Mouse (Mus musculus): ENCODE measurements around the gene Olfr518. TPM values are rescaled to one million over a fixed set of nuclear protein-coding genes. Genes with fewer than 3 reads are reported as not detected.

The Olfr518 gene
- not detected in 2 replicates for polyA plus RNA-seq (2015; fragmentation: Nextera tagmentation; extraction: Ambion mirVana)

- no peaks in the 10 kb centered on the region for H3K9me3 ChIP-seq
- H3K9ac ChIP-seq: no peak within 1 kb of the TSS
- no peaks in the 10 kb centered on the region for H3K36me3 ChIP-seq
- H3K27me3 ChIP-seq (replicated peaks): no peaks in the 10 kb centered on the region
- H3K4me3 ChIP-seq (replicated peaks): no peak within 1 kb of the TSS
- ATAC-seq: no peak
- H3K4me1 ChIP-seq (replicated peaks): no peaks in the 10 kb centered on the region
- H3K27ac ChIP-seq: no peak within 1 kb of the TSS
- WGBS: 76% methylated on average over 4 of the region's 4 CpGs
- no peak within 1 kb of the TSS for H3K4me2 ChIP-seq (replicated peaks)
These were observed at the start of gene Olfr518 for GRCm38 (mm10) chr7:108884906-108885305. Gene Olfr518, minus strand, starts transcription at chr7:108885006.

DNA sequence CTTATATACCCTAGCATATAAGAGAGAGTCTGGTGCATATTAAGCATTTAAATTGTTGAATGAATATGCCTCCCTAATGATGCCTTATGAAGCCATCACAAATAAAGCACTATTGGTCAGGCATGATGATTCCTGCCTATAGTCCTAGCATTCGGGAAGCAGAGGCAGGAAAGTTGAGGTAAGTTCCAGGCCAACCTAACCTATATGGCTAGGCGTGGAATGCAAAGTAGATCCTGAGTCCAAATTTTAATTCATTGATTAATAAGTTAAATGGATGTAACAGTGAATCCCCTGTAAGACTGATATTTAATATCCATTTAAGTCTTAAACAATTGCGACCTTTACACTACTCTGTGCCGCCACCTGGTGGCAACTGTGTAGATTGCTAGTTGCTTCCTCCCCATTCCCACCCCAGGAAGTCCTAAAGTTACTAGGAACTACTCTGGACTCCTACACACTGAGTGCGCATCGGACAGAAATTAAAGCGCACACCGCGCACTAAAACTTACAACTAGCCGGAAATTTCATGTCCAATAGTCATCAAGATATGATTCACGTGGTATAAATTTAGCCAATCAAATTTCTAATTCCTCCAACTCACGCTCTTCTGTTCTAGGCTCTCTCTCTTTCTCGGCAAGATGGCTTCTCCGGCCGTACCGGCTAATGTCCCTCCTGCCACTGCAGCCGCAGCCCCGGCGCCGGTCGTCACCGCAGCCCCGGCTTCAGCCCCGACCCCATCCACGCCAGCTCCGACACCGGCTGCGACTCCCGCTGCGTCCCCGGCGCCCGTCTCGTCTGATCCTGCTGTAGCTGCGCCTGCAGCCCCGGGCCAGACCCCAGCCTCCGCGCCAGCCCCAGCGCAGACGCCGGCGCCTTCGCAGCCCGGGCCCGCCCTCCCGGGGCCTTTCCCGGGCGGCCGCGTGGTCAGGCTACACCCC is 49.3 kb upstream of the Olfr518 start, which contains the start of gene Eif3f:
Gene Eif3f (plus strand): TSS at position 624 of the 938 bp plus-strand sequence.
- peak within 1 kb of the TSS; percentile 100 for H3K4me3 ChIP-seq (replicated peaks)
- peak within 1 kb of the TSS; percentile 97 for H3K9ac ChIP-seq
- peak; percentile 99 for ATAC-seq
- H3K36me3 ChIP-seq: peaks cover 16% of the 10 kb centered on the region
- H3K27ac ChIP-seq: peak within 1 kb of the TSS; percentile 79
- no peaks in the 10 kb centered on the region for H3K9me3 ChIP-seq
- peak within 1 kb of the TSS; percentile 74 for H3K4me2 ChIP-seq (replicated peaks)
- WGBS: 2% methylated on average over 50 of the region's 50 CpGs
- peaks cover 8% of the 10 kb centered on the region for H3K4me1 ChIP-seq (replicated peaks)
- H3K27me3 ChIP-seq (replicated peaks): no peaks in the 10 kb centered on the region

- no peaks in the 10 kb centered on the region for H3K27me3 ChIP-seq (replicated peaks)
- H3K4me3 ChIP-seq (replicated peaks): no peak within 1 kb of the TSS
- no peaks in the 10 kb centered on the region for H3K9me3 ChIP-seq
- H3K27ac ChIP-seq: no peak within 1 kb of the TSS
- H3K9ac ChIP-seq: no peak within 1 kb of the TSS
- no peak for ATAC-seq
- H3K4me2 ChIP-seq (replicated peaks): no peak within 1 kb of the TSS
- no peaks in the 10 kb centered on the region for H3K4me1 ChIP-seq (replicated peaks)
- 69% methylated on average over 6 of the region's 6 CpGs for WGBS
- no peaks in the 10 kb centered on the region for H3K36me3 ChIP-seq
These were observed 45.1 kb upstream of the Olfr518 start, which contains the start of gene Nlrp10 for GRCm38 (mm10) chr7:108929726-108930393. Gene Nlrp10, minus strand, starts transcription at chr7:108930178.

- 72% methylated on average over 11 of the region's 11 CpGs for WGBS
- Histone ChIP-seq H3K27me3 (replicated peaks) (no peaks in the 10 kb centered on the region), H3K27ac (no peak overlapping the region), H3K4me3 (replicated peaks) (no peak overlapping the region), H3K9ac (no peak overlapping the region), H3K9me3 (no peaks in the 10 kb centered on the region), H3K36me3 (no peaks in the 10 kb centered on the region), H3K4me2 (replicated peaks) (no peak overlapping the region), H3K4me1 (replicated peaks) (no peaks in the 10 kb centered on the region)
- no peak for ATAC-seq
These were observed 43.7 kb upstream of the Olfr518 start for GRCm38 (mm10) chr7:108928280-108929188.

GRCm38 (mm10) chr7:108927043-108927442 is 42.2 kb upstream of the Olfr518 start:
- no peak overlapping the region for H3K4me3 ChIP-seq (replicated peaks)
- no peak overlapping the region for H3K9ac ChIP-seq
- H3K27me3 ChIP-seq (replicated peaks): no peaks in the 10 kb centered on the region
- H3K9me3 ChIP-seq: no peaks in the 10 kb centered on the region
- 67% methylated on average over 4 of the region's 4 CpGs for WGBS
- H3K36me3 ChIP-seq: no peaks in the 10 kb centered on the region
- ATAC-seq: no peak
- H3K27ac ChIP-seq: no peak overlapping the region
- H3K4me1 ChIP-seq (replicated peaks): no peaks in the 10 kb centered on the region
- no peak overlapping the region for H3K4me2 ChIP-seq (replicated peaks)

GRCm38 (mm10) chr7:108903969-108904368 is 19.2 kb upstream of the Olfr518 start:
- no peak for ATAC-seq
- no peak overlapping the region for H3K4me2 ChIP-seq (replicated peaks)
- H3K9ac ChIP-seq: no peak overlapping the region
- H3K27me3 ChIP-seq (replicated peaks): no peaks in the 10 kb centered on the region
- no peak overlapping the region for H3K4me3 ChIP-seq (replicated peaks)
- H3K27ac ChIP-seq: no peak overlapping the region
- H3K36me3 ChIP-seq: no peaks in the 10 kb centered on the region
- H3K4me1 ChIP-seq (replicated peaks): no peaks in the 10 kb centered on the region
- no peaks in the 10 kb centered on the region for H3K9me3 ChIP-seq
- WGBS: 82% methylated on average over 2 of the region's 2 CpGs

- WGBS: 80% methylated on average over 5 of the region's 5 CpGs
- no peak within 1 kb of the TSS for H3K9ac ChIP-seq
- H3K4me3 ChIP-seq (replicated peaks): no peak within 1 kb of the TSS
- H3K4me2 ChIP-seq (replicated peaks): no peak within 1 kb of the TSS
- no peak within 1 kb of the TSS for H3K27ac ChIP-seq
- H3K27me3 ChIP-seq (replicated peaks): no peaks in the 10 kb centered on the region
- no peaks in the 10 kb centered on the region for H3K4me1 ChIP-seq (replicated peaks)
- ATAC-seq: no peak
- no peaks in the 10 kb centered on the region for H3K36me3 ChIP-seq
- no peaks in the 10 kb centered on the region for H3K9me3 ChIP-seq
These were observed 9.5 kb upstream of the Olfr518 start, which contains the start of gene Olfr519 for GRCm38 (mm10) chr7:108894320-108894719. Gene Olfr519, minus strand, starts transcription at chr7:108894420.

DNA sequence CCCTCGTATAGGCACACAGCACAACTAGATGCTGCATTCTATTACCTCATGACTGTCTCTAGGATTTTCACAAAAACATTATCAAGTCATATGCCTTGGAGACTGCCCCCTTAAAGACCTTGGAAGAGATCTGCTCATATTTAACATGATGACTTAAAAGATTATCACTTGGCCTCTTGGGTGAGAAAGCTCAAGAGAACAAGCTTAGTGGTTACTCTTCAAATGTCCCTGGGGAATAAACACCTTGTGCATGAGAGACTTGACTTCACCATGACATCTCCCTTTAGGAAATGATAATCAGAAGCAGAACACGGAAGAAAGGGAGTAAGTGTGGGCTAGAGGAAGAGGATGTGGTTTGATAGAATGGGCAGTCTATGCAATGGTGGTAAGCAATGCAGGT is 12.5 kb downstream of the Olfr518 start, which contains the start of gene Olfr517:
Gene Olfr517 (minus strand): TSS at position 101 of the 400 bp plus-strand sequence.
- Histone ChIP-seq H3K9ac (no peak within 1 kb of the TSS), H3K36me3 (no peaks in the 10 kb centered on the region), H3K27me3 (replicated peaks) (no peaks in the 10 kb centered on the region), H3K27ac (no peak within 1 kb of the TSS), H3K4me3 (replicated peaks) (no peak within 1 kb of the TSS), H3K9me3 (no peaks in the 10 kb centered on the region), H3K4me2 (replicated peaks) (no peak within 1 kb of the TSS), H3K4me1 (replicated peaks) (no peaks in the 10 kb centered on the region)
- ATAC-seq: no peak
- WGBS: 66% methylated on average over 2 of the region's 2 CpGs

GRCm38 (mm10) chr7:108850429-108850828 is 34.4 kb downstream of the Olfr518 start, which contains the start of gene Olfr516:
Gene Olfr516, minus strand, starts transcription at chr7:108850529.
- 90% methylated on average over 2 of the region's 2 CpGs for WGBS
- H3K9me3 ChIP-seq: no peaks in the 10 kb centered on the region
- no peak for ATAC-seq
- no peaks in the 10 kb centered on the region for H3K27me3 ChIP-seq (replicated peaks)
- H3K4me3 ChIP-seq (replicated peaks): no peak within 1 kb of the TSS
- H3K9ac ChIP-seq: no peak within 1 kb of the TSS
- no peaks in the 10 kb centered on the region for H3K4me1 ChIP-seq (replicated peaks)
- no peak within 1 kb of the TSS for H3K4me2 ChIP-seq (replicated peaks)
- H3K36me3 ChIP-seq: no peaks in the 10 kb centered on the region
- no peak within 1 kb of the TSS for H3K27ac ChIP-seq
